Mouse (Mus musculus) liver, embryonic 15.5 days (tissue): ENCODE results near the gene Lce1j. TPM values are rescaled to one million over a fixed set of nuclear protein-coding genes. Genes with fewer than 3 reads are reported as not detected.

ENCODE experiments used
- polyA plus RNA-seq: library from polyadenylated mRNA; unstranded; fragments of >200 nt; fragmentation: Nextera tagmentation; extraction: Ambion mirVana; gene quantifications from 2 replicates; pipeline ENCODE4 v1.2.1, GENCODE M21; 2015

Gene Lce1j
- polyA plus RNA-seq, 1 experiment from 2014 or later, result not detected

Other genes starting within 250 kb of the Lce1j start
- 0.08 TPM in 1 of 2 replicates, not detected in the other for gene Ivl, start 216.8 kb downstream of the Lce1j start, polyA plus RNA-seq
- gene Smcp, start 201.5 kb downstream of the Lce1j start, polyA plus RNA-seq, result not detected in 2 replicates
- gene 2210017I01Rik, start 183.0 kb downstream of the Lce1j start, polyA plus RNA-seq, result not detected in 2 replicates
- 0.15 TPM in 1 of 2 replicates, not detected in the other for gene Lce6a, start 168.9 kb downstream of the Lce1j start, polyA plus RNA-seq
- gene Lce1a1, start 142.2 kb downstream of the Lce1j start, polyA plus RNA-seq, result not detected in 2 replicates
- gene Lce1b, start 133.6 kb downstream of the Lce1j start, polyA plus RNA-seq, result not detected in 2 replicates
- not detected in 2 replicates for gene Lce1a2, start 120.2 kb downstream of the Lce1j start, polyA plus RNA-seq
- not detected in 2 replicates for gene Lce1c, start 111.3 kb downstream of the Lce1j start, polyA plus RNA-seq
- not detected in 2 replicates for gene Lce1d, start 103.3 kb downstream of the Lce1j start, polyA plus RNA-seq
- gene Lce1e, start 81.4 kb downstream of the Lce1j start, polyA plus RNA-seq, result not detected in 2 replicates
- gene Lce1f, start 70.2 kb downstream of the Lce1j start, polyA plus RNA-seq, result not detected in 2 replicates
- gene Gm38119, start 51.4 kb downstream of the Lce1j start, polyA plus RNA-seq, result not detected in 2 replicates
- not detected in 2 replicates for gene Lce1g, start 38.2 kb downstream of the Lce1j start, polyA plus RNA-seq
- gene Lce1h, start 25.4 kb downstream of the Lce1j start, polyA plus RNA-seq, result not detected in 2 replicates
- not detected in 2 replicates for gene Lce1i, start 11.6 kb downstream of the Lce1j start, polyA plus RNA-seq
- not detected in 2 replicates for gene Lce1k, start 17.4 kb upstream of the Lce1j start, polyA plus RNA-seq
- gene Kprp, start 36.7 kb upstream of the Lce1j start, polyA plus RNA-seq, result not detected in 2 replicates
- not detected in 2 replicates for gene Lce1l, start 60.8 kb upstream of the Lce1j start, polyA plus RNA-seq
- not detected in 2 replicates for gene 2310050C09Rik, start 79.7 kb upstream of the Lce1j start, polyA plus RNA-seq
- gene Lce3a, start 135.7 kb upstream of the Lce1j start, polyA plus RNA-seq, result not detected in 2 replicates
- gene Lce3b, start 142.5 kb upstream of the Lce1j start, polyA plus RNA-seq, result not detected in 2 replicates
- not detected in 2 replicates for gene Lce3c, start 154.0 kb upstream of the Lce1j start, polyA plus RNA-seq
- not detected in 2 replicates for gene Lce3d, start 166.9 kb upstream of the Lce1j start, polyA plus RNA-seq
- not detected in 2 replicates for gene Lce3e, start 176.5 kb upstream of the Lce1j start, polyA plus RNA-seq
- gene Lce3f, start 201.7 kb upstream of the Lce1j start, polyA plus RNA-seq, result not detected in 2 replicates
- not detected in 2 replicates for gene Crct1, start 225.2 kb upstream of the Lce1j start, polyA plus RNA-seq
- gene Lce1m, start 228.5 kb upstream of the Lce1j start, polyA plus RNA-seq, result not detected in 2 replicates